Mouse (Mus musculus): ENCODE measurements around the gene Cd27. TPM values are rescaled to one million over a fixed set of nuclear protein-coding genes. Genes with fewer than 3 reads are reported as not detected.

The Cd27 gene
- total and polyA plus RNA-seq, 2 experiments from 2014 or later = 1.3 TPM; not detected in 1

DNA sequence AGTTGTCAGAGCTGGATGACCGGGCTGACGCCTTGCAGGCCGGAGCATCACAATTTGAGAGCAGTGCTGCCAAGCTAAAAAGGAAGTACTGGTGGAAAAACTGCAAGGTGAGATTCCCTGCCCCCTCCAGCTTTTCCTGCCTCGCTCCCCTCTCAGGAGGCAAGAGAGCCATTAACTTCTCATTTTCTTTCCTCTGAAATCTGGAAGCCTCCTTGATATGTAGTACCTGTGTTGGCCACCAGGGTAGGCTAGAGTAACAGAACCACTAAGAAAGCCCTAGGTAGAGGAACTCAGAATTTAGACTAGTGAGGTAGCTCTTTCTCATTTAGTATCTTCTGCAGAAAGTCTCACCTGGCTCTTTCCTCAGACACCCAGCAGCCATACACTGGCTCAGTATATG, 17.8 kb downstream of the Cd27 start:
- no peak overlapping the region for H3K27ac ChIP-seq (ENCODE audit: low read depth)
- H3K36me3 ChIP-seq (replicated peaks; ENCODE audit: control insufficient read depth, insufficient read depth, low read length) = peaks cover 10% of the 10 kb centered on the region
- H3K9me3 ChIP-seq (replicated peaks; ENCODE audit: control insufficient read depth, low read length) = no peaks in the 10 kb centered on the region
- H3K4me3 ChIP-seq (ENCODE audit: low read depth, low read length) = no peak overlapping the region
- no peaks in the 10 kb centered on the region for H3K27me3 ChIP-seq (ENCODE audit: control insufficient read depth, insufficient read depth, low read length)
- peaks cover 13% of the 10 kb centered on the region; the same call in 1 of the 2 replicates for H3K4me1 ChIP-seq (ENCODE audit: control insufficient read depth, insufficient read depth)
- H3K4me2 ChIP-seq (ENCODE audit: low read depth, low read length) = no peak overlapping the region
- H3K9ac ChIP-seq (replicated peaks; ENCODE audit: low read depth, low read length) = no peak overlapping the region
- TF ChIP-seq EP300 (IDR thresholded peaks at IDR 0.05; ENCODE audit: low read depth) = no peak
- TF ChIP-seq CTCF (IDR thresholded peaks at IDR 0.05; ENCODE audit: low read depth) = peak; percentile 87
- no peak for ATAC-seq (ENCODE audit: insufficient read depth, low read depth)
- WGBS = 81% methylated on average over 4 of the region's 4 CpGs
- peak; percentile 39 for DNase-seq (ENCODE audit: low spot score)

DNA sequence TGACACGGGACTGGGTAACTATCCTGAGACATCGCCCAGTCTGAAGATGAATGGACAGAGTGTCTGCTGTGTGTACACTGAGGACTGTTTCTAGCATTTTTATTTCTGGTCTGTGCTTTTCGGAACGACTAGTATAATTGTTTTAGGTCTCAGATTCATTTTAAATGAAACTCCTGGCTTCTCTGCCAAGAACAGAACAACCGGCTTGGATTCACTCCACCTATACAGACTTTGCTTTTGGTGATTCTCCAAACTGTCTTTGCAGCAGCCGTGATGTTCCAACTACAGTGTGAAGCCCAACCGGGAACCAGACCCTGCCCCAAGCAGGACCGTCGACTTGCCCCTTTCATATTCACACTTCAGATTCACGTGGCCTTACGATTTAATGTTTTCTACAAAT, 18.9 kb downstream of the Cd27 start:
- 83% methylated on average over 11 of the region's 11 CpGs for WGBS
- Histone ChIP-seq H3K9ac (replicated peaks; ENCODE audit: low read depth, low read length) (no peak overlapping the region), H3K4me2 (ENCODE audit: low read depth, low read length) (no peak overlapping the region), H3K27me3 (ENCODE audit: control insufficient read depth, insufficient read depth, low read length) (no peaks in the 10 kb centered on the region), H3K9me3 (replicated peaks; ENCODE audit: control insufficient read depth, low read length) (no peaks in the 10 kb centered on the region), H3K4me1 (ENCODE audit: control insufficient read depth, insufficient read depth) (peaks cover 13% of the 10 kb centered on the region; the same call in 1 of the 2 replicates), H3K36me3 (replicated peaks; ENCODE audit: control insufficient read depth, insufficient read depth, low read length) (peaks cover 10% of the 10 kb centered on the region), H3K4me3 (ENCODE audit: low read depth, low read length) (no peak overlapping the region), H3K27ac (ENCODE audit: low read depth) (no peak overlapping the region)
- TF ChIP-seq EP300 (IDR thresholded peaks at IDR 0.05; ENCODE audit: low read depth) (no peak), CTCF (IDR thresholded peaks at IDR 0.05; ENCODE audit: low read depth) (no peak)
- DNase-seq (ENCODE audit: low spot score) (no peak), ATAC-seq (ENCODE audit: insufficient read depth, low read depth) (no peak)

DNA sequence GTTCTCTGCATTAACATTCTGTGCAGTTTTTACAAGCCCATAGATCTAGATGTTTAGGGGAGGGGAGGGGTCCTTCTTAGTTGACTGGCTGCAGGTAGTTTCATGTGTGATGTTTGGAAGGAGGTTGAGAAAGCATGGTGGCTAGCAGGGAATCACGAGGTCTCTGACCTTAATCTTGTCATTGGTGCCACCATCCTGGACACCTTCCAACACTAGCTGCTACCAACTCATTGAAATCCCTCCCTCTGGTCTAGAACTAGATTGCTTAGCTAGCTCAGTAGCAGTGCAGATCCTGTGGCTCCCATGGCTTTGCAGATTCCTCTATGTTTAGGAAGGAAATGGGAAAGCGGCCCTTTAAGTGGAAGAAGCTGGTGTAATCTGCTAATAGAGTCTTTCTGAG, 19.9 kb downstream of the Cd27 start:
- TF ChIP-seq CTCF (IDR thresholded peaks at IDR 0.05; ENCODE audit: low read depth) = no peak
- TF ChIP-seq EP300 (IDR thresholded peaks at IDR 0.05; ENCODE audit: low read depth) = no peak
- Histone ChIP-seq H3K4me1 (ENCODE audit: control insufficient read depth, insufficient read depth) (peaks cover 13% of the 10 kb centered on the region; the same call in 1 of the 2 replicates), H3K4me2 (ENCODE audit: low read depth, low read length) (peak overlapping the region; percentile 78; the same call in 1 of the 2 replicates), H3K27me3 (ENCODE audit: control insufficient read depth, insufficient read depth, low read length) (no peaks in the 10 kb centered on the region), H3K9me3 (replicated peaks; ENCODE audit: control insufficient read depth, low read length) (no peaks in the 10 kb centered on the region), H3K9ac (replicated peaks; ENCODE audit: low read depth, low read length) (no peak overlapping the region), H3K36me3 (replicated peaks; ENCODE audit: control insufficient read depth, insufficient read depth, low read length) (peaks cover 10% of the 10 kb centered on the region), H3K27ac (ENCODE audit: low read depth) (no peak overlapping the region), H3K4me3 (ENCODE audit: low read depth, low read length) (no peak overlapping the region; the same call in 1 of the 2 replicates)
- no peak for DNase-seq (ENCODE audit: low spot score)
- 53% methylated on average over 2 of the region's 2 CpGs for WGBS
- ATAC-seq (ENCODE audit: insufficient read depth, low read depth) = no peak

DNA sequence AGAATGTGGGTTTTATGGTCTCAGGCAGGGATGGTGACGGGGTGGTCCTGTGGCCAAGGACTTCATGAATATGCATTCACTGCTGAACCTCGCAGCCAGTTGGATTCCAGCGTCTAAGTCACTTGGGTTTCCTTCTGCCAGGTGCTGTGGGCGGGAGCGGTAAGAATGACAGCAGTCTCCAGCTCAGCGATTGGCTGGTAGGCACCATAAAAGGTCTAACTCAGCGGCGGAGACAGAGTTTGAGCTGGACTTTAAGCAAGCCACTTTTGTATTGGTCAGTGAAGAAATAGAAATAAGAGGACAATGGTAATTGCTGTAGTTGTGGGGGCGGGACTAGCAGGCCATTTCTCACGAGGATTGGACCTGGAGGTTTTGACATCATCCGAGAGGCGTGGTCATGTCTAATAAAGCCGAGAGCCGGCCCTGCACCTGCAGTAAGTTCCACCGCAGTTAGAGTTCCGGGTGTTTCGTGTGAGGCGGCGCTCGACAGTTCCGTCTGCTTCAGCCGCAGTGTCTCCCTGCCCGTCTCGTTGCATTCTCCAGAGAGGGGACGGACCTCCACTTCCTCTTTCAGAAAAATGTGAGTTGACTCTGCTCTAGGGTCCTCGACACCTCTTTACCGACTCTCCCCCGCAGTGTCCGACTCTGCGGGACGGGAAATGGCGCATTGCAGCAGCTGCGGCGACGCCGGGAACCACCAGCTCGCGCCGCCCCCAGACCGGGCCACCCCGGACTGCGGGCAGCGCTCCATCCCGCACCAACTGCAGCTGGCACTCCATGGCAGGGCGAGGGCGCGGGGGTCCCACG, 21.5 kb downstream of the Cd27 start, which contains the start of gene Vamp1:
Gene Vamp1, plus strand, starts transcription at position 404 of the 807 bp plus-strand sequence.
- H3K4me1 ChIP-seq (ENCODE audit: control insufficient read depth, insufficient read depth) = peaks cover 13% of the 10 kb centered on the region; the same call in 1 of the 2 replicates
- H3K9ac ChIP-seq (replicated peaks; ENCODE audit: low read depth, low read length) = peak within 1 kb of the TSS; percentile 60
- ATAC-seq (ENCODE audit: insufficient read depth, low read depth) (peak; percentile 96), DNase-seq (ENCODE audit: low spot score) (peak; percentile 99)
- H3K27me3 ChIP-seq (ENCODE audit: control insufficient read depth, insufficient read depth, low read length) = no peaks in the 10 kb centered on the region
- WGBS = under 1% methylated on average over 48 of the region's 48 CpGs
- TF ChIP-seq CTCF (IDR thresholded peaks at IDR 0.05; ENCODE audit: low read depth) (no peak), EP300 (IDR thresholded peaks at IDR 0.05; ENCODE audit: low read depth) (no peak)
- H3K27ac ChIP-seq (ENCODE audit: low read depth) = peak within 1 kb of the TSS; percentile 79
- no peaks in the 10 kb centered on the region for H3K9me3 ChIP-seq (replicated peaks; ENCODE audit: control insufficient read depth, low read length)
- peak within 1 kb of the TSS; percentile 78 for H3K4me2 ChIP-seq (ENCODE audit: low read depth, low read length)
- peak within 1 kb of the TSS; percentile 69 for H3K4me3 ChIP-seq (ENCODE audit: low read depth, low read length)
- H3K36me3 ChIP-seq (replicated peaks; ENCODE audit: control insufficient read depth, insufficient read depth, low read length) = peaks cover 10% of the 10 kb centered on the region

DNA sequence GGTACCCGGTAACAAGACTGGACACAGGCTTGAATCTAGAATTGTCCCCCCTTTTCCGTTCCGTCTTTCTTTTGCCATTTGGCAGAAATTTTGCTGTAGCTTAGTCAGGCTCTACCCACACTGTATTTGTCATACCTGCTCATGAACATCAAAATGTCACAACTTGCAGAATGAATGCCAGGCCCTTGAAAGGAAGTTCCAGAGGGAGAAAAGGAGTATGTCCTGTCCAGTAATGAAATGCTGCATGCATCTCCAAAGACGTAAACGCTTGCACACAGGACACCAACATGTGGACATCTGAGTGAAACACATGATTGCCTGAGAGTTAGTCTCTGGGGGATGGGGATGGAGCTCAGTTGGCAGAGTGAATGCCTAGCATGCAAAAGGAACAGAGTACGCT, 23.1 kb downstream of the Cd27 start:
- no peaks in the 10 kb centered on the region for H3K36me3 ChIP-seq (replicated peaks; ENCODE audit: control insufficient read depth, insufficient read depth, low read length)
- H3K27me3 ChIP-seq (ENCODE audit: control insufficient read depth, insufficient read depth, low read length) = no peaks in the 10 kb centered on the region
- no peak overlapping the region for H3K9ac ChIP-seq (replicated peaks; ENCODE audit: low read depth, low read length)
- H3K27ac ChIP-seq (ENCODE audit: low read depth) = no peak overlapping the region
- DNase-seq (ENCODE audit: low spot score) (no peak), ATAC-seq (ENCODE audit: insufficient read depth, low read depth) (no peak)
- H3K4me3 ChIP-seq (ENCODE audit: low read depth, low read length) = no peak overlapping the region
- H3K4me1 ChIP-seq (ENCODE audit: control insufficient read depth, insufficient read depth) = peaks cover 13% of the 10 kb centered on the region; the same call in 1 of the 2 replicates
- H3K4me2 ChIP-seq (ENCODE audit: low read depth, low read length) = no peak overlapping the region
- WGBS = 80% methylated on average over 6 of the region's 6 CpGs
- no peak for TF ChIP-seq EP300 (IDR thresholded peaks at IDR 0.05; ENCODE audit: low read depth)
- TF ChIP-seq CTCF (IDR thresholded peaks at IDR 0.05; ENCODE audit: low read depth) = no peak
- H3K9me3 ChIP-seq (replicated peaks; ENCODE audit: control insufficient read depth, low read length) = no peaks in the 10 kb centered on the region

All from heart, postnatal 0 days (tissue).